Mouse (Mus musculus): ENCODE results near the gene Gm13290.
"Not testable (repeated sequence)": the region's sequence is repeated elsewhere in the genome, so short reads cannot be mapped to it uniquely, and the experiment has no call there.

DNA sequence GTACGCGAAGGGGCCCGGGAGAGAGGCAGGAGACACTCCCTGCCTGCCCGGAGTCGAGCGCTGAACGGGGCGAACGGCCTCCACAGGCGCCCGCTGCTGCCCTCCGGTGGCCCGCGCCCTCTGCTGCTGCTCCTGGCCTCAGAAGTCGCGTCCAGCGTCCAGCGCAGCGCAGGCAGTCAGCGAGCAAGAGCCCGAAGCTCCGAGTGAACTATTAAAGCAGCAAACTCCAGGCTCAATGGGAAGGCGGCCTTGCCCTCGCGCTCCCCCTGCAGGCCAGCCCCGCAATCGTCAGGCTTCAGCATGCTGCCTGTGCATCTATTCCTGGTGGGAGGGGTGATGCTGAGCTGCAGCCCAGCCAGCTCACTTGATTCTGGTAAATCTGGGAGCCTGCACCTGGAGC is 11.8 kb downstream of the Gm13290 start, which contains the start of gene Gm13276:
- TF ChIP-seq EP300, CTCF (IDR thresholded peaks at IDR 0.05; ENCODE audit: low read depth): not testable (repeated sequence)
